Mouse (Mus musculus): Measurements from ENCODE around the gene Rccd1. TPM values are rescaled to one million over a fixed set of nuclear protein-coding genes. Genes with fewer than 3 reads are reported as not detected.
"Not testable (repeated sequence)": the region's sequence is repeated elsewhere in the genome, so short reads cannot be mapped to it uniquely, and the experiment has no call there.

Rccd1 gene
- polyA plus RNA-seq, 1 experiment from 2014 or later, result 10.2 TPM

- Histone ChIP-seq H3K4me1 (peaks cover 47% of the 10 kb centered on the region), H3K36me3 (no peaks in the 10 kb centered on the region), H3K27ac (peak within 1 kb of the TSS; percentile 57; the same call in 1 of the 2 replicates), H3K27me3 (no peaks in the 10 kb centered on the region), H3K9me3 (no peaks in the 10 kb centered on the region), H3K4me2 (peak within 1 kb of the TSS; percentile 85), H3K4me3 (peak within 1 kb of the TSS; percentile 57), H3K9ac (peak within 1 kb of the TSS; percentile 80)
- WGBS, result 1% methylated on average over 25 of the region's 25 CpGs
- ATAC-seq (ENCODE audit: borderline replicate concordance, extremely low read depth, low FRiP score, low TSS enrichment), result no peak
These were observed 18.6 kb upstream of the Rccd1 start, which contains the start of gene Hddc3 for GRCm38 (mm10) chr7:80342858-80343257. Gene Hddc3 (plus strand): TSS chr7:80343104.

GRCm38 (mm10) chr7:80341793-80342192 is 17.5 kb upstream of the Rccd1 start:
- no peaks in the 10 kb centered on the region for H3K27me3 ChIP-seq
- H3K36me3 ChIP-seq, result peaks cover 8% of the 10 kb centered on the region; the same call in 1 of the 2 replicates
- H3K4me3 ChIP-seq, result no peak overlapping the region
- H3K27ac ChIP-seq, result no peak overlapping the region
- ATAC-seq (ENCODE audit: borderline replicate concordance, extremely low read depth, low FRiP score, low TSS enrichment), result no peak
- no peak overlapping the region for H3K9ac ChIP-seq
- 68% methylated on average over 7 of the region's 7 CpGs for WGBS
- no peaks in the 10 kb centered on the region for H3K9me3 ChIP-seq
- no peak overlapping the region for H3K4me2 ChIP-seq
- peaks cover 39% of the 10 kb centered on the region for H3K4me1 ChIP-seq

GRCm38 (mm10) chr7:80340793-80341192 is 16.5 kb upstream of the Rccd1 start, which contains the start of gene Unc45a:
Gene Unc45a (minus strand): TSS chr7:80341005.
- Histone ChIP-seq H3K36me3 (peaks cover 18% of the 10 kb centered on the region), H3K9me3 (no peaks in the 10 kb centered on the region), H3K9ac (peak within 1 kb of the TSS; percentile 64), H3K27ac (peak within 1 kb of the TSS; percentile 88), H3K4me2 (peak within 1 kb of the TSS; percentile 81), H3K4me3 (peak within 1 kb of the TSS; percentile 61), H3K4me1 (peaks cover 37% of the 10 kb centered on the region), H3K27me3 (no peaks in the 10 kb centered on the region)
- WGBS, result under 1% methylated on average over 11 of the region's 11 CpGs
- ATAC-seq (ENCODE audit: borderline replicate concordance, extremely low read depth, low FRiP score, low TSS enrichment), result peak; percentile 64

- Histone ChIP-seq H3K9ac (peak overlapping the region; percentile 64), H3K4me2 (peak overlapping the region; percentile 81), H3K27ac (peak overlapping the region; percentile 88), H3K9me3 (no peaks in the 10 kb centered on the region), H3K27me3 (no peaks in the 10 kb centered on the region), H3K4me1 (peaks cover 37% of the 10 kb centered on the region), H3K36me3 (peaks cover 25% of the 10 kb centered on the region), H3K4me3 (peak overlapping the region; percentile 61)
- ATAC-seq (ENCODE audit: borderline replicate concordance, extremely low read depth, low FRiP score, low TSS enrichment), result peak; percentile 98
- under 1% methylated on average over 45 of the region's 45 CpGs for WGBS
These were observed 15.8 kb upstream of the Rccd1 start for GRCm38 (mm10) chr7:80339793-80340628.

GRCm38 (mm10) chr7:80339371-80339770 is 15.1 kb upstream of the Rccd1 start:
- H3K4me1 ChIP-seq, result peaks cover 37% of the 10 kb centered on the region
- peaks cover 32% of the 10 kb centered on the region for H3K36me3 ChIP-seq
- WGBS, result 6% methylated on average over 17 of the region's 17 CpGs
- H3K27me3 ChIP-seq, result no peaks in the 10 kb centered on the region
- no peaks in the 10 kb centered on the region for H3K9me3 ChIP-seq
- peak overlapping the region; percentile 81 for H3K4me2 ChIP-seq
- H3K9ac ChIP-seq, result peak overlapping the region; percentile 66
- H3K27ac ChIP-seq, result no peak overlapping the region; the same call in 1 of the 2 replicates
- no peak for ATAC-seq (ENCODE audit: borderline replicate concordance, extremely low read depth, low FRiP score, low TSS enrichment)
- H3K4me3 ChIP-seq, result peak overlapping the region; percentile 61

- Histone ChIP-seq H3K27ac (no peak overlapping the region), H3K4me2 (no peak overlapping the region), H3K27me3 (no peaks in the 10 kb centered on the region), H3K9me3 (no peaks in the 10 kb centered on the region), H3K4me3 (no peak overlapping the region), H3K36me3 (peaks cover 53% of the 10 kb centered on the region), H3K9ac (no peak overlapping the region), H3K4me1 (peaks cover 24% of the 10 kb centered on the region)
- no peak for ATAC-seq (ENCODE audit: borderline replicate concordance, extremely low read depth, low FRiP score, low TSS enrichment)
- 84% methylated on average over 3 of the region's 3 CpGs for WGBS
These were observed 12.7 kb upstream of the Rccd1 start for GRCm38 (mm10) chr7:80336932-80337331.

- Histone ChIP-seq H3K4me1 (peaks cover 14% of the 10 kb centered on the region), H3K36me3 (peaks cover 74% of the 10 kb centered on the region), H3K9ac (no peak overlapping the region), H3K4me2 (no peak overlapping the region), H3K27me3 (no peaks in the 10 kb centered on the region), H3K9me3 (no peaks in the 10 kb centered on the region), H3K4me3 (no peak overlapping the region), H3K27ac (no peak overlapping the region)
- ATAC-seq (ENCODE audit: borderline replicate concordance, extremely low read depth, low FRiP score, low TSS enrichment), result no peak
- WGBS, result 83% methylated on average over 4 of the region's 4 CpGs
These were observed 10.6 kb upstream of the Rccd1 start for GRCm38 (mm10) chr7:80334848-80335247.

- H3K9ac ChIP-seq, result no peak overlapping the region
- H3K4me3 ChIP-seq, result no peak overlapping the region
- no peaks in the 10 kb centered on the region for H3K4me1 ChIP-seq
- H3K27me3 ChIP-seq, result no peaks in the 10 kb centered on the region
- no peaks in the 10 kb centered on the region for H3K9me3 ChIP-seq
- H3K27ac ChIP-seq, result no peak overlapping the region
- H3K4me2 ChIP-seq, result no peak overlapping the region
- peaks cover 92% of the 10 kb centered on the region for H3K36me3 ChIP-seq
- WGBS, result 93% methylated on average over 19 of the region's 19 CpGs
- no peak for ATAC-seq (ENCODE audit: borderline replicate concordance, extremely low read depth, low FRiP score, low TSS enrichment)
These were observed 7.2 kb upstream of the Rccd1 start for GRCm38 (mm10) chr7:80331433-80331832.

GRCm38 (mm10) chr7:80330278-80330677 is 6.0 kb upstream of the Rccd1 start:
- 87% methylated on average over 8 of the region's 8 CpGs for WGBS
- peaks cover 1% of the 10 kb centered on the region; the same call in 1 of the 2 replicates for H3K4me1 ChIP-seq
- no peak for ATAC-seq (ENCODE audit: borderline replicate concordance, extremely low read depth, low FRiP score, low TSS enrichment)

GRCm38 (mm10) chr7:80326076-80326475 is 1.8 kb upstream of the Rccd1 start:
- 96% methylated on average over 19 of the region's 19 CpGs for WGBS
- H3K4me1 ChIP-seq, result peaks cover 16% of the 10 kb centered on the region
- no peak for ATAC-seq (ENCODE audit: borderline replicate concordance, extremely low read depth, low FRiP score, low TSS enrichment)
- H3K4me3 ChIP-seq, result no peak overlapping the region
- H3K4me2 ChIP-seq, result no peak overlapping the region
- no peak overlapping the region for H3K9ac ChIP-seq
- no peaks in the 10 kb centered on the region for H3K27me3 ChIP-seq
- H3K27ac ChIP-seq, result no peak overlapping the region
- no peaks in the 10 kb centered on the region for H3K9me3 ChIP-seq
- peaks cover 56% of the 10 kb centered on the region for H3K36me3 ChIP-seq

More at GRCm38 (mm10) chr7:80330278-80330677, 6.0 kb upstream of the Rccd1 start:
- Histone ChIP-seq H3K27me3 (no peaks in the 10 kb centered on the region), H3K9me3 (no peaks in the 10 kb centered on the region), H3K36me3 (peaks cover 92% of the 10 kb centered on the region), H3K27ac (no peak overlapping the region), H3K4me3 (no peak overlapping the region), H3K9ac (no peak overlapping the region), H3K4me2 (no peak overlapping the region)

- Histone ChIP-seq H3K4me2 (no peak overlapping the region), H3K36me3 (peaks cover 56% of the 10 kb centered on the region)
These were observed 1.1 kb upstream of the Rccd1 start for GRCm38 (mm10) chr7:80325292-80325868.

GRCm38 (mm10) chr7:80324816-80325119 is 514 bp upstream of the Rccd1 start:
- peak overlapping the region; percentile 76 for H3K4me2 ChIP-seq
- H3K27me3 ChIP-seq; H3K9ac ChIP-seq; H3K9me3 ChIP-seq; H3K4me3 ChIP-seq; ATAC-seq (ENCODE audit: borderline replicate concordance, extremely low read depth, low FRiP score, low TSS enrichment): not testable (repeated sequence)
- 42% methylated on average over 5 of the region's 5 CpGs for WGBS
- peaks cover 50% of the 10 kb centered on the region for H3K36me3 ChIP-seq
- peaks cover 16% of the 10 kb centered on the region for H3K4me1 ChIP-seq
- H3K27ac ChIP-seq, result peak overlapping the region; percentile 93

More at GRCm38 (mm10) chr7:80325292-80325868, 1.1 kb upstream of the Rccd1 start:
- H3K9ac ChIP-seq, result no peak overlapping the region
- 94% methylated on average over 16 of the region's 16 CpGs for WGBS
- H3K4me1 ChIP-seq, result peaks cover 16% of the 10 kb centered on the region
- H3K27ac ChIP-seq, result peak overlapping the region; percentile 93; the same call in 1 of the 2 replicates
- no peak for ATAC-seq (ENCODE audit: borderline replicate concordance, extremely low read depth, low FRiP score, low TSS enrichment)
- no peaks in the 10 kb centered on the region for H3K9me3 ChIP-seq
- H3K27me3 ChIP-seq, result no peaks in the 10 kb centered on the region
- no peak overlapping the region for H3K4me3 ChIP-seq
